In the genomic region with DNA sequence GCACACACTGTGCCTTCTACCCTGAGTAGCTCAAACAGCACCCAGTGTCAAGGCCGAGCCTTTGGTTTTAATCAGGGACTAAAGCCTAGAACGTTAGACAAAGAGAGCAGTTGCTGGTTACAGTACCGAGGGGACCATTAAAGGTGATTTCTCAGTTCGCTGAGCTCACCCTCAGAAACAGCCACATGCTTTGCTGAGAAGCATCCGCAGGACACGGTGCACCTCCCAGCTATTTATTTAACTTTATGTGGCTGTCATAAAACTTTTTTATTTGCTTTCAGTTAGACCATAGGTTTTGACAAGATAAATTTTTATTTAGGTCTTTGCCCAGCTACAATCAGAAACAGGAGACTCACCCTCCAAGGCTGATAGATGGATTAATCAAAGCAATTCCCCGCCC, we compare ENCODE assay signal across 21 mouse cellular contexts.
A peak's percentile ranks its signal among the peaks of the same experiment; 100 is the strongest.
DNase-seq lines count a peak whose midpoint lies in the region; ATAC-seq and TF ChIP-seq lines count a peak whose summit lies in the region.
"Had no signal": no experiment of that assay in that cellular context is flagged by ENCODE, and none has a peak within 500 bp of the region (broad histone marks: within the 10 kb centered on the region; RNA-seq: fewer than 3 reads in every experiment).

No protein-coding gene starts in this region.

- no peak for TF ChIP-seq EP300 in stomach, postnatal 0 days (optimal IDR thresholded peaks at IDR 0.05)

- WGBS in intestine, embryonic 14.5 days: 27% methylated on average over 7 of the region's 7 CpGs
- WGBS in intestine, postnatal 0 days: 26% methylated on average over 7 of the region's 7 CpGs
- 10% methylated on average over 7 of the region's 7 CpGs for WGBS in limb, embryonic 11.5 days
- 24% methylated on average over 7 of the region's 7 CpGs for WGBS in limb, embryonic 10.5 days
- 33% methylated on average over 7 of the region's 7 CpGs for WGBS in intestine, embryonic 15.5 days
- WGBS in stomach, postnatal 0 days: 45% methylated on average over 7 of the region's 7 CpGs
- WGBS in forebrain, embryonic 15.5 days: 62% methylated on average over 7 of the region's 7 CpGs

- H3K27ac ChIP-seq in intestine, embryonic 14.5 days (ENCODE audit: low read depth): no peak overlapping the region
- no peak overlapping the region for H3K27ac ChIP-seq in intestine, postnatal 0 days (ENCODE audit: low read depth, low read length)
- peak overlapping the region; percentile 33; the same call in 1 of the 2 replicates for H3K27ac ChIP-seq in limb, embryonic 11.5 days (replicated peaks; ENCODE audit: low read depth, low read length)
- no peak overlapping the region; the same call in 1 of the 2 replicates for H3K27ac ChIP-seq in limb, embryonic 10.5 days
- no peak overlapping the region for H3K27ac ChIP-seq in intestine, embryonic 15.5 days
- peak overlapping the region; percentile 8 for H3K27ac ChIP-seq in stomach, postnatal 0 days (replicated peaks)
- H3K27ac ChIP-seq in forebrain, embryonic 15.5 days (replicated peaks): no peak overlapping the region
- H3K27ac ChIP-seq: forebrain, embryonic 12.5 days; heart, embryonic 10.5 days; hindbrain, embryonic 13.5 days; liver, embryonic 12.5 days had no signal

- DNase-seq in intestine, embryonic 14.5 days (ENCODE audit: low spot score): no peak
- no peak for DNase-seq in limb, embryonic 11.5 days (ENCODE audit: low spot score)
- DNase-seq in limb, embryonic 10.5 days (ENCODE audit: low spot score): no peak
- DNase-seq in stomach, postnatal 0 days (ENCODE audit: low spot score): no peak
- DNase-seq: cerebellum, adult 2 months; cerebellum, postnatal 14 days; gastrocnemius, postnatal 14 days; heart, postnatal 36 days; layer of hippocampus, adult 9-11 months; liver, postnatal 0 days; right cerebral cortex, adult 18-20 months; spleen, adult 18-20 months had no signal

- no peaks in the 10 kb centered on the region for H3K9me3 ChIP-seq in intestine, embryonic 14.5 days (ENCODE audit: control insufficient read depth, low read length)
- H3K9me3 ChIP-seq in intestine, postnatal 0 days (ENCODE audit: control insufficient read depth): no peaks in the 10 kb centered on the region
- H3K9me3 ChIP-seq in limb, embryonic 11.5 days (ENCODE audit: control insufficient read depth, low read length): no peaks in the 10 kb centered on the region; the same call in 1 of the 2 replicates
- no peaks in the 10 kb centered on the region for H3K9me3 ChIP-seq in limb, embryonic 10.5 days (replicated peaks)
- H3K9me3 ChIP-seq in intestine, embryonic 15.5 days: no peaks in the 10 kb centered on the region
- no peaks in the 10 kb centered on the region for H3K9me3 ChIP-seq in stomach, postnatal 0 days (ENCODE audit: control insufficient read depth, low read length)
- H3K9me3 ChIP-seq in forebrain, embryonic 15.5 days: no peaks in the 10 kb centered on the region
- H3K9me3 ChIP-seq: heart, embryonic 10.5 days; heart, embryonic 15.5 days; hindbrain, embryonic 13.5 days; liver, embryonic 12.5 days had no signal

- no peak overlapping the region for H3K4me3 ChIP-seq in intestine, embryonic 14.5 days (ENCODE audit: low read depth, low read length)
- H3K4me3 ChIP-seq in intestine, postnatal 0 days (ENCODE audit: low read depth, low read length): no peak overlapping the region
- no peak overlapping the region for H3K4me3 ChIP-seq in limb, embryonic 11.5 days (ENCODE audit: low read depth, low read length)
- H3K4me3 ChIP-seq in limb, embryonic 10.5 days: no peak overlapping the region
- no peak overlapping the region for H3K4me3 ChIP-seq in intestine, embryonic 15.5 days (replicated peaks)
- no peak overlapping the region for H3K4me3 ChIP-seq in stomach, postnatal 0 days (ENCODE audit: low read depth, low read length)
- no peak overlapping the region for H3K4me3 ChIP-seq in forebrain, embryonic 15.5 days
- H3K4me3 ChIP-seq: forebrain, embryonic 12.5 days; heart, embryonic 10.5 days; heart, embryonic 15.5 days; hindbrain, embryonic 13.5 days; liver, embryonic 12.5 days had no signal

- no peaks in the 10 kb centered on the region for H3K36me3 ChIP-seq in intestine, embryonic 14.5 days (ENCODE audit: control insufficient read depth, insufficient read depth, low read length)
- H3K36me3 ChIP-seq in intestine, postnatal 0 days (ENCODE audit: control insufficient read depth, insufficient read depth): no peaks in the 10 kb centered on the region
- H3K36me3 ChIP-seq in limb, embryonic 11.5 days (ENCODE audit: control insufficient read depth, insufficient read depth, low read length): no peaks in the 10 kb centered on the region
- H3K36me3 ChIP-seq in limb, embryonic 10.5 days: no peaks in the 10 kb centered on the region
- H3K36me3 ChIP-seq in intestine, embryonic 15.5 days: no peaks in the 10 kb centered on the region
- no peaks in the 10 kb centered on the region for H3K36me3 ChIP-seq in stomach, postnatal 0 days (ENCODE audit: control insufficient read depth, insufficient read depth, low read length)
- H3K36me3 ChIP-seq in forebrain, embryonic 15.5 days: no peaks in the 10 kb centered on the region
- H3K36me3 ChIP-seq: forebrain, embryonic 12.5 days; heart, embryonic 10.5 days; heart, embryonic 15.5 days; hindbrain, embryonic 13.5 days; liver, embryonic 12.5 days had no signal

- H3K4me1 ChIP-seq in intestine, embryonic 14.5 days (replicated peaks; ENCODE audit: control insufficient read depth, insufficient read depth, low read length): peaks cover 35% of the 10 kb centered on the region
- no peaks in the 10 kb centered on the region for H3K4me1 ChIP-seq in intestine, postnatal 0 days (replicated peaks; ENCODE audit: control insufficient read depth, insufficient read depth, low read length)
- peaks cover 27% of the 10 kb centered on the region for H3K4me1 ChIP-seq in limb, embryonic 11.5 days (ENCODE audit: control insufficient read depth, insufficient read depth, low read length)
- peaks cover 49% of the 10 kb centered on the region for H3K4me1 ChIP-seq in limb, embryonic 10.5 days
- no peaks in the 10 kb centered on the region for H3K4me1 ChIP-seq in intestine, embryonic 15.5 days (replicated peaks)
- 0 out of 2 replicates have a peak, but pooled peaks cover 2% of the 10 kb centered on the region for H3K4me1 ChIP-seq in stomach, postnatal 0 days (replicated peaks; ENCODE audit: control insufficient read depth, insufficient read depth)
- no peaks in the 10 kb centered on the region for H3K4me1 ChIP-seq in forebrain, embryonic 15.5 days
- H3K4me1 ChIP-seq: forebrain, embryonic 12.5 days; hindbrain, embryonic 13.5 days; liver, embryonic 12.5 days had no signal

- H3K27me3 ChIP-seq in intestine, embryonic 14.5 days (replicated peaks; ENCODE audit: control insufficient read depth, insufficient read depth, low read length): no peaks in the 10 kb centered on the region
- H3K27me3 ChIP-seq in intestine, postnatal 0 days (replicated peaks; ENCODE audit: control insufficient read depth, insufficient read depth, low read length): no peaks in the 10 kb centered on the region
- no peaks in the 10 kb centered on the region for H3K27me3 ChIP-seq in limb, embryonic 11.5 days (ENCODE audit: control insufficient read depth, insufficient read depth, low read length)
- H3K27me3 ChIP-seq in limb, embryonic 10.5 days (ENCODE audit: low read depth, poor library complexity, severe bottlenecking): peaks cover 20% of the 10 kb centered on the region; the same call in 1 of the 2 replicates
- H3K27me3 ChIP-seq in intestine, embryonic 15.5 days (replicated peaks): no peaks in the 10 kb centered on the region
- no peaks in the 10 kb centered on the region for H3K27me3 ChIP-seq in stomach, postnatal 0 days (ENCODE audit: control insufficient read depth, insufficient read depth, low read length)
- H3K27me3 ChIP-seq in forebrain, embryonic 15.5 days: no peaks in the 10 kb centered on the region
- H3K27me3 ChIP-seq: forebrain, embryonic 12.5 days; heart, embryonic 15.5 days; hindbrain, embryonic 13.5 days; liver, embryonic 12.5 days had no signal

- H3K4me2 ChIP-seq in intestine, embryonic 14.5 days (ENCODE audit: low read length): no peak overlapping the region
- no peak overlapping the region for H3K4me2 ChIP-seq in intestine, postnatal 0 days (replicated peaks; ENCODE audit: low read depth)
- no peak overlapping the region for H3K4me2 ChIP-seq in limb, embryonic 11.5 days (ENCODE audit: low read depth, severe bottlenecking)
- no peak overlapping the region for H3K4me2 ChIP-seq in intestine, embryonic 15.5 days (replicated peaks)
- no peak overlapping the region for H3K4me2 ChIP-seq in stomach, postnatal 0 days (replicated peaks; ENCODE audit: low read depth)
- no peak overlapping the region for H3K4me2 ChIP-seq in forebrain, embryonic 15.5 days (replicated peaks)
- H3K4me2 ChIP-seq: forebrain, embryonic 12.5 days; heart, embryonic 15.5 days; hindbrain, embryonic 13.5 days; liver, embryonic 12.5 days; midbrain, embryonic 11.5 days had no signal

- no peak for TF ChIP-seq CTCF in intestine, postnatal 0 days (IDR thresholded peaks at IDR 0.05; ENCODE audit: low read depth)
- no peak for TF ChIP-seq CTCF in stomach, postnatal 0 days (IDR thresholded peaks at IDR 0.05; ENCODE audit: low read depth)

- no peak overlapping the region for H3K9ac ChIP-seq in intestine, embryonic 14.5 days (ENCODE audit: low read length)
- no peak overlapping the region for H3K9ac ChIP-seq in intestine, postnatal 0 days (ENCODE audit: low read depth, low read length)
- H3K9ac ChIP-seq in limb, embryonic 11.5 days (ENCODE audit: low read length): no peak overlapping the region
- no peak overlapping the region for H3K9ac ChIP-seq in intestine, embryonic 15.5 days
- H3K9ac ChIP-seq in stomach, postnatal 0 days (ENCODE audit: low read length): no peak overlapping the region
- no peak overlapping the region for H3K9ac ChIP-seq in forebrain, embryonic 15.5 days (replicated peaks)
- H3K9ac ChIP-seq: forebrain, embryonic 12.5 days; heart, embryonic 15.5 days; hindbrain, embryonic 13.5 days; liver, embryonic 12.5 days; liver, postnatal 0 days had no signal

- 0 out of 2 replicates have a peak, but pooled peaks have one; percentile 33 for ATAC-seq in intestine, embryonic 14.5 days (replicated peaks; ENCODE audit: low FRiP score, low TSS enrichment, low read depth)
- no peak for ATAC-seq in intestine, postnatal 0 days
- no peak for ATAC-seq in limb, embryonic 11.5 days (ENCODE audit: insufficient number of reproducible peaks, low FRiP score, low TSS enrichment, low read depth)
- ATAC-seq in intestine, embryonic 15.5 days: peak; percentile 56; the same call in 1 of the 2 replicates
- ATAC-seq in stomach, postnatal 0 days (ENCODE audit: low FRiP score, low TSS enrichment): no peak
- ATAC-seq in forebrain, embryonic 15.5 days (replicated peaks): no peak
- ATAC-seq: liver, embryonic 12.5 days had no signal

Comparison
In these comparisons a context has a peak if more than half of its experiments do, and no peak if none do; other contexts are left out.
1. ATAC-seq: peak in intestine, embryonic 14.5 days (single experiment) and intestine, embryonic 15.5 days (single experiment); none in intestine, postnatal 0 days (single experiment), limb, embryonic 11.5 days (single experiment), stomach, postnatal 0 days (single experiment) and forebrain, embryonic 15.5 days (single experiment).
2. H3K27ac ChIP-seq: peak in limb, embryonic 11.5 days (single experiment) and stomach, postnatal 0 days (single experiment); none in intestine, embryonic 14.5 days (single experiment), intestine, postnatal 0 days (single experiment), limb, embryonic 10.5 days (single experiment), intestine, embryonic 15.5 days (single experiment) and forebrain, embryonic 15.5 days (single experiment).